Mouse (Mus musculus): ENCODE measurements at regions not wholly inside any gene's neighbourhood (a gene's known extent, or its start where the extent isn't known, plus 50 kb on each side); places are given as distances from the start of the nearest gene placed in this dataset.

DNA sequence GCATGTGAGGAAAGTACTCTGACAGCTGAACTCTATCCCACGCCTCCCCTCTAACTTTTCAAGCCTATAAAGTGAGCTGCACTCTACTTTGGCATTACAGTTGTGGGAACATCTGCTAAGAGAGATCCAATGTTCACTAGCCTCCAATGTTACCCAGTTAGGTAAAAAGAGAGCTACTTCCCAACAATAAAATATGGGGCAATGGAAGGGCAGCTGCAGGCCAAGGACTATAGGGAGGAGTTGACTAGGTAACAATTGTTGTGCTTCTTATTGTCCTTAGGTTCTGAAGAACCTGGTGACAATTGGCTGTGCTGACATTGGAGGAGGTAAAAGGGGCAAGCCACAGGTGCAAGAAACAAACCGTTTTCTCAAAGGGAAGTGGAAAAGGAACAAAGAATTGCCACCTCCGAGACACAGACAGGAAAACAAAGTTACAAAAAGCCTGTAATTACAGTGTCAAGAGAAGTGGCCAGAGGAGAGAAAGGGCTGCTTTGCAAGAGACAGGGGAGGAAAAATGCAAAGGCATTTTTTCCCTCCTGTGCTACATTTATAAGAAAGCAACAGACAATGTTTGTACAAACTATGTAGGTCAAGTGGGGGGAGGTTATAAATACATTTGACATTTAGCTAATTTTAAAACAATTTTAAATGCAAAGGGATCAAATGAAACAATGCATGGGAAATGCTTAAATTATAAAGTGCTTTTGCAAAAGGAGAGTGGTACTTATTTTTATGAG, 54.1 kb upstream of the Lclat1 start:
- Histone ChIP-seq H3K9me3 (no peaks in the 10 kb centered on the region), H3K9ac (no peak overlapping the region), H3K4me2 (replicated peaks) (no peak overlapping the region), H3K4me1 (replicated peaks) (peaks cover 11% of the 10 kb centered on the region; the same call in 1 of the 2 replicates), H3K36me3 (no peaks in the 10 kb centered on the region), H3K4me3 (replicated peaks) (no peak overlapping the region), H3K27ac (peak overlapping the region; percentile 34; the same call in 1 of the 2 replicates), H3K27me3 (replicated peaks) (no peaks in the 10 kb centered on the region)
- WGBS = 21% methylated on average over 3 of the region's 3 CpGs
- peak; percentile 34; the same call in 1 of the 2 replicates for ATAC-seq

DNA sequence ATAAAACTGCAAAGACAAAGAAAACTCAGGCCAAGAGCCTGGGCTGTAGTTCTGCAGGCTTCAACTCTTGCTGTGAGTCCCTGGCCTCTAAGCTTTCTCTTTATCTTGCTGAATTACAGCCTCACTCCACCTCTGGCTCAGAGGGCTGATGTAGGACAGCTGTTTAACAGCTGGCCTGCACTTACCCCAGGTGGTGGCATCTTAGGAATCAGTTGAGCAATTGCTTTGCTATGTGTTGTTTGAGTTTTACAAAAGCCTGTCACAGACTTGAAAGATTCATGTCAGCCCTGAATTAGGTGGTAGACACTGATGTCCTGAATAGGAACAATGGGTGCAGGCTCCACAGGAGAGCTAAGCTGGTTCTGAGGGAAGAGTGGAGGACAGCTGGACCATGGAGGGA, 53.6 kb upstream of the Lclat1 start:
- Histone ChIP-seq H3K9ac (no peak overlapping the region), H3K4me3 (replicated peaks) (no peak overlapping the region), H3K27ac (peak overlapping the region; percentile 64; the same call in 1 of the 2 replicates), H3K9me3 (no peaks in the 10 kb centered on the region), H3K27me3 (replicated peaks) (no peaks in the 10 kb centered on the region), H3K4me1 (replicated peaks) (peaks cover 11% of the 10 kb centered on the region; the same call in 1 of the 2 replicates), H3K36me3 (no peaks in the 10 kb centered on the region), H3K4me2 (replicated peaks) (no peak overlapping the region)
- ATAC-seq = peak; percentile 80

- no peak for ATAC-seq
- peaks cover 13% of the 10 kb centered on the region; the same call in 1 of the 2 replicates for H3K4me1 ChIP-seq (replicated peaks)
- H3K9me3 ChIP-seq = no peaks in the 10 kb centered on the region
- no peak overlapping the region for H3K4me2 ChIP-seq (replicated peaks)
- H3K27ac ChIP-seq = no peak overlapping the region
- no peaks in the 10 kb centered on the region for H3K36me3 ChIP-seq
- H3K9ac ChIP-seq = no peak overlapping the region
- 63% methylated on average over 3 of the region's 3 CpGs for WGBS
- no peaks in the 10 kb centered on the region for H3K27me3 ChIP-seq (replicated peaks)
- H3K4me3 ChIP-seq (replicated peaks) = no peak overlapping the region
Measured at GRCm38 (mm10) chr17:73055197-73055596, 52.6 kb upstream of the Lclat1 start.

- Histone ChIP-seq H3K9ac (no peak overlapping the region), H3K4me1 (replicated peaks) (peaks cover 15% of the 10 kb centered on the region; the same call in 1 of the 2 replicates), H3K27me3 (replicated peaks) (no peaks in the 10 kb centered on the region), H3K27ac (no peak overlapping the region), H3K4me2 (replicated peaks) (no peak overlapping the region), H3K9me3 (no peaks in the 10 kb centered on the region), H3K4me3 (replicated peaks) (no peak overlapping the region), H3K36me3 (no peaks in the 10 kb centered on the region)
- no peak for ATAC-seq
- WGBS = 71% methylated on average over 6 of the region's 6 CpGs
Measured at GRCm38 (mm10) chr17:73055611-73056010, 52.2 kb upstream of the Lclat1 start.

DNA sequence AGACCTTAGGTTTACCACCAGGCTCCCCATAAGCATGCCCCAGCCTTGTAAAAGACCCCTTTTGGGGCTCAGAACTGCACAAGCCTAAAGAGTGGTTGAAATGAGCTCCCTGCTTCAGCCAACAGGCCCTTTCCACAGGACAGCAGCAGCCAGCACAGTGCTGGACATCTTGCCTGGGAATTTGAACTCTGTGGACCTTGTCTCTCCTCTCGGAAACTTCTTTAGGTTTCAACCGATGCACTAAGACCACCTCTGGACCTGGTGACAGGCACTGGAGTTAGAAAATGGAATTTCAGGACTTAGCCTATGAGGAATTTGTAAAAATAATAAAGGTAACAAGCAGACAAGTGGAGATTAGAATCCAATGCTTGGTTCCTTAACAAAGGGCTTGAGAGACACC, 51.2 kb upstream of the Lclat1 start:
- Histone ChIP-seq H3K27me3 (replicated peaks) (no peaks in the 10 kb centered on the region), H3K4me2 (replicated peaks) (no peak overlapping the region), H3K9ac (no peak overlapping the region), H3K4me1 (replicated peaks) (peaks cover 21% of the 10 kb centered on the region), H3K36me3 (no peaks in the 10 kb centered on the region), H3K27ac (no peak overlapping the region), H3K9me3 (no peaks in the 10 kb centered on the region), H3K4me3 (replicated peaks) (no peak overlapping the region)
- ATAC-seq = no peak
- 87% methylated on average over 2 of the region's 2 CpGs for WGBS
